Mouse (Mus musculus): ENCODE measurements at regions not wholly inside any gene's neighbourhood (a gene's known extent, or its start where the extent isn't known, plus 50 kb on each side); places are given as distances from the start of the nearest gene placed in this dataset.

DNA sequence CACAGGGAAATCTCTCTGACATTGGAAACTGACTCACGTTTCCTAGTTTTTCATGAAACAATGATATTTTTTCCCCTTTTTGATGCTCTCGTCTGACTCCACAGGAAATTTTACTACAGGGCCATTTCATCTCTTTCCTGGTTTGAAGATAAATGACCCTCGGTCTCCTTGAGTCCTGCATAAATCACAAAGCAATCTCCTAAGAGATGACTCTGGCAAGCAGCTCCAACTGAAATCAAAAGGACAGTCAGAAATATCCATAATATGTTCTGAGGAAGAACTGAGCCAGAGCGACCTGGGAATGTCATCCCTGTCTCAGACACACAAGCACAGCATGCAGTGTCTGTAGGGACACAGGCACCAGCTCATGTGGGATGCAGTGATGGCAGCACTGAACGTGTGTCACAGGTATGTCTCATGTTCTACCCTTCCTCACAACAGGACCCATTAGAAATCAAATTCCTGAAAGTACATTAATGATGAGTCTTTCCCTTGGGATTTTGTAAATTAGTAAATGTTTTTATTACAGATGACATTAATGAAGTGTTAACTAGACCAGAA lies 233.1 kb upstream of the Tbl1xr1 start:
- H3K4me3 ChIP-seq: no peak overlapping the region
- H3K36me3 ChIP-seq (replicated peaks): no peaks in the 10 kb centered on the region
- no peak overlapping the region for H3K4me2 ChIP-seq
- no peak overlapping the region for H3K27ac ChIP-seq
- no peak; the same call in 1 of the 2 replicates for ATAC-seq (replicated peaks)
- no peaks in the 10 kb centered on the region for H3K27me3 ChIP-seq (replicated peaks)
- no peak overlapping the region for H3K9ac ChIP-seq
- peaks cover 10% of the 10 kb centered on the region; the same call in 1 of the 2 replicates for H3K4me1 ChIP-seq
- 64% methylated on average over 5 of the region's 5 CpGs for WGBS
- no peaks in the 10 kb centered on the region for H3K9me3 ChIP-seq

- 84% methylated on average over 5 of the region's 5 CpGs for WGBS
- Histone ChIP-seq H3K4me3 (no peak overlapping the region), H3K27me3 (replicated peaks) (no peaks in the 10 kb centered on the region), H3K4me2 (no peak overlapping the region), H3K4me1 (no peaks in the 10 kb centered on the region), H3K9ac (no peak overlapping the region), H3K9me3 (no peaks in the 10 kb centered on the region), H3K36me3 (replicated peaks) (no peaks in the 10 kb centered on the region), H3K27ac (no peak overlapping the region)
- ATAC-seq (replicated peaks): no peak
Observed at GRCm38 (mm10) chr3:21849831-21850230, 226.6 kb upstream of the Tbl1xr1 start.

GRCm38 (mm10) chr3:21850977-21851376 lies 225.5 kb upstream of the Tbl1xr1 start:
- no peaks in the 10 kb centered on the region for H3K9me3 ChIP-seq
- WGBS: 96% methylated on average over 2 of the region's 2 CpGs
- H3K36me3 ChIP-seq (replicated peaks): no peaks in the 10 kb centered on the region
- no peaks in the 10 kb centered on the region for H3K27me3 ChIP-seq (replicated peaks)
- H3K9ac ChIP-seq: no peak overlapping the region
- no peak for ATAC-seq (replicated peaks)
- no peak overlapping the region for H3K4me3 ChIP-seq
- H3K27ac ChIP-seq: no peak overlapping the region
- H3K4me1 ChIP-seq: no peaks in the 10 kb centered on the region
- no peak overlapping the region for H3K4me2 ChIP-seq

DNA sequence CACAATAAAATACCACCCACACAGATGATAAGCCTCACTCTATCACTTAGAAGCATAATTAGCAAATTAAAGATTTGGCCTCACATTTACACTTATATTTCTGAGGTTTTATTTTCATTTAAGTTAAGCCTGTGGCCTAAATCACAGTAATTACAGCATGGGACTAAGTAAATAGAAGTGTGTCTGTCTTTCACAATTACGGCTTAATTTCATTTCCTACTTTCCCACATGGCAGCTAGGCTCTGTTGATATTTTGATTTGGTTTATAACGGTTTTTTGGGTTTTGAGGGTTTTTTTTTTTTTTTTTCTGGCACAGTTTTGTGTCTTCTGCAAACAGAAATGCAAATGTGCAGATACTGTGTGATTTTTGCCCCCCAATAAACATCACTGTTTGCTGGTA lies 222.1 kb upstream of the Tbl1xr1 start:
- no peak for ATAC-seq (replicated peaks)
- no peak overlapping the region for H3K4me2 ChIP-seq
- no peaks in the 10 kb centered on the region for H3K27me3 ChIP-seq (replicated peaks)
- no peak overlapping the region for H3K27ac ChIP-seq
- no peaks in the 10 kb centered on the region for H3K36me3 ChIP-seq (replicated peaks)
- H3K4me1 ChIP-seq: no peaks in the 10 kb centered on the region
- H3K9me3 ChIP-seq: no peaks in the 10 kb centered on the region
- no peak overlapping the region for H3K9ac ChIP-seq
- WGBS: 77% methylated on average over 2 of the region's 2 CpGs
- no peak overlapping the region for H3K4me3 ChIP-seq

- Histone ChIP-seq H3K4me3 (no peak overlapping the region), H3K27ac (no peak overlapping the region), H3K4me1 (no peaks in the 10 kb centered on the region), H3K27me3 (replicated peaks) (no peaks in the 10 kb centered on the region), H3K36me3 (replicated peaks) (no peaks in the 10 kb centered on the region), H3K9ac (no peak overlapping the region), H3K9me3 (no peaks in the 10 kb centered on the region), H3K4me2 (no peak overlapping the region)
- 100% methylated on average over 1 of the region's 1 CpGs for WGBS
- ATAC-seq (replicated peaks): no peak
Observed at GRCm38 (mm10) chr3:21859436-21859835, 217.0 kb upstream of the Tbl1xr1 start.

- Histone ChIP-seq H3K9ac (no peak overlapping the region), H3K27me3 (replicated peaks) (no peaks in the 10 kb centered on the region), H3K4me2 (no peak overlapping the region), H3K36me3 (replicated peaks) (no peaks in the 10 kb centered on the region), H3K4me3 (no peak overlapping the region), H3K9me3 (no peaks in the 10 kb centered on the region), H3K27ac (no peak overlapping the region), H3K4me1 (no peaks in the 10 kb centered on the region)
- 77% methylated on average over 4 of the region's 4 CpGs for WGBS
- no peak for ATAC-seq (replicated peaks)
Observed at GRCm38 (mm10) chr3:21860915-21861635, 215.4 kb upstream of the Tbl1xr1 start.

DNA sequence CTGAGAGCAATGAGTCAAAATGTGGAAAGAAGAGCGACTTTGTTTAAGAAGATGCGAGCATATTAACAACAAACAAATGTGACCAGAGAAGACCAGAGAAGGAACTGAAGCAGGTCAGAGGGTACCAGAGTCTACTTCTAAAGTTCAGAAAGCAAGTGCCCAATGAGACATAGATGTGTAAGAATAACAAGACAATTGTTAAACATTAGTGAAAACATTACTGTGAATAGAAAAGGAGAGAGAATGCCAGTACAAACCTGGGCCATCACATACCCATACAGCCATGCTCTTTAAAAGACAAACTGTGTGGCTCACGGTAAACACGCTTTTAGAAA lies 214.8 kb upstream of the Tbl1xr1 start:
- Histone ChIP-seq H3K27ac (no peak overlapping the region), H3K4me1 (no peaks in the 10 kb centered on the region), H3K4me3 (no peak overlapping the region), H3K27me3 (replicated peaks) (no peaks in the 10 kb centered on the region), H3K4me2 (no peak overlapping the region), H3K9ac (no peak overlapping the region), H3K36me3 (replicated peaks) (no peaks in the 10 kb centered on the region), H3K9me3 (no peaks in the 10 kb centered on the region)
- ATAC-seq (replicated peaks): no peak
- WGBS: 91% methylated on average over 4 of the region's 4 CpGs

- Histone ChIP-seq H3K4me3 (no peak overlapping the region), H3K9ac (no peak overlapping the region), H3K27ac (no peak overlapping the region), H3K4me1 (no peaks in the 10 kb centered on the region), H3K9me3 (no peaks in the 10 kb centered on the region), H3K36me3 (replicated peaks) (no peaks in the 10 kb centered on the region), H3K27me3 (replicated peaks) (no peaks in the 10 kb centered on the region), H3K4me2 (no peak overlapping the region)
- 50% methylated on average over 5 of the region's 5 CpGs for WGBS
- no peak for ATAC-seq (replicated peaks)
Observed at GRCm38 (mm10) chr3:21864391-21864790, 212.1 kb upstream of the Tbl1xr1 start.

DNA sequence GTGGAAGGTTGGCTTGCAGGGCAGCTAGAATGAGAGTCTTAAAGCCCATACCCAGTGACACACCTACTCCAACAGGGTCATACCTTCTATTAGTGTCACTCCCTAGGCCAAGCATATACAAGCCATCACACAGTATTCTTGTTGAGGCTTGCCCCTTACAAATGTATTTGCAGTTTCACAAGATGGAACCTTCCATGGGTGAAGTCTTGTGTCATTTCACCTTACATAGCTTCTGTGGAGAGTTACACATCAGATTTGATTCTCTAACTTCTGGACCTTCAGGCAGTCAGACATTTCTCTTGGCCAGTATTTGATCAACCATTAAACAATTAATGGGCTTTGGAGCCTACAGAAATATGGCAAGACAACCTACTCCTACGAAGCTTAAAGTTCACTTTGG lies 210.6 kb upstream of the Tbl1xr1 start:
- no peak for ATAC-seq (replicated peaks)
- no peak overlapping the region for H3K4me3 ChIP-seq
- no peaks in the 10 kb centered on the region for H3K9me3 ChIP-seq
- WGBS: 91% methylated on average over 1 of the region's 1 CpGs
- H3K27ac ChIP-seq: no peak overlapping the region
- no peaks in the 10 kb centered on the region for H3K4me1 ChIP-seq
- no peak overlapping the region for H3K9ac ChIP-seq
- no peak overlapping the region for H3K4me2 ChIP-seq
- H3K27me3 ChIP-seq (replicated peaks): no peaks in the 10 kb centered on the region
- H3K36me3 ChIP-seq (replicated peaks): no peaks in the 10 kb centered on the region

GRCm38 (mm10) chr3:21878396-21878795 lies 198.1 kb upstream of the Tbl1xr1 start:
- Histone ChIP-seq H3K9me3 (no peaks in the 10 kb centered on the region), H3K36me3 (replicated peaks) (no peaks in the 10 kb centered on the region), H3K27me3 (replicated peaks) (no peaks in the 10 kb centered on the region), H3K4me2 (no peak overlapping the region), H3K4me1 (no peaks in the 10 kb centered on the region), H3K9ac (no peak overlapping the region), H3K4me3 (no peak overlapping the region), H3K27ac (no peak overlapping the region)
- ATAC-seq (replicated peaks): no peak
- WGBS: 81% methylated on average over 2 of the region's 2 CpGs

- ATAC-seq (replicated peaks): no peak
- 79% methylated on average over 3 of the region's 3 CpGs for WGBS
Observed at GRCm38 (mm10) chr3:21884216-21884615, 192.2 kb upstream of the Tbl1xr1 start.

GRCm38 (mm10) chr3:21888710-21889109 lies 187.7 kb upstream of the Tbl1xr1 start:
- no peak overlapping the region for H3K4me3 ChIP-seq
- no peak for ATAC-seq (replicated peaks)
- H3K27ac ChIP-seq: no peak overlapping the region
- H3K36me3 ChIP-seq (replicated peaks): no peaks in the 10 kb centered on the region
- no peak overlapping the region for H3K9ac ChIP-seq
- no peak overlapping the region for H3K4me2 ChIP-seq
- H3K4me1 ChIP-seq: peaks cover 14% of the 10 kb centered on the region
- H3K9me3 ChIP-seq: no peaks in the 10 kb centered on the region
- no peaks in the 10 kb centered on the region for H3K27me3 ChIP-seq (replicated peaks)
- 86% methylated on average over 3 of the region's 3 CpGs for WGBS

More at GRCm38 (mm10) chr3:21884216-21884615, 192.2 kb upstream of the Tbl1xr1 start:
- Histone ChIP-seq H3K36me3 (replicated peaks) (no peaks in the 10 kb centered on the region), H3K4me3 (no peak overlapping the region), H3K9ac (no peak overlapping the region), H3K4me2 (no peak overlapping the region), H3K4me1 (no peaks in the 10 kb centered on the region), H3K27ac (no peak overlapping the region), H3K27me3 (replicated peaks) (no peaks in the 10 kb centered on the region), H3K9me3 (no peaks in the 10 kb centered on the region)

DNA sequence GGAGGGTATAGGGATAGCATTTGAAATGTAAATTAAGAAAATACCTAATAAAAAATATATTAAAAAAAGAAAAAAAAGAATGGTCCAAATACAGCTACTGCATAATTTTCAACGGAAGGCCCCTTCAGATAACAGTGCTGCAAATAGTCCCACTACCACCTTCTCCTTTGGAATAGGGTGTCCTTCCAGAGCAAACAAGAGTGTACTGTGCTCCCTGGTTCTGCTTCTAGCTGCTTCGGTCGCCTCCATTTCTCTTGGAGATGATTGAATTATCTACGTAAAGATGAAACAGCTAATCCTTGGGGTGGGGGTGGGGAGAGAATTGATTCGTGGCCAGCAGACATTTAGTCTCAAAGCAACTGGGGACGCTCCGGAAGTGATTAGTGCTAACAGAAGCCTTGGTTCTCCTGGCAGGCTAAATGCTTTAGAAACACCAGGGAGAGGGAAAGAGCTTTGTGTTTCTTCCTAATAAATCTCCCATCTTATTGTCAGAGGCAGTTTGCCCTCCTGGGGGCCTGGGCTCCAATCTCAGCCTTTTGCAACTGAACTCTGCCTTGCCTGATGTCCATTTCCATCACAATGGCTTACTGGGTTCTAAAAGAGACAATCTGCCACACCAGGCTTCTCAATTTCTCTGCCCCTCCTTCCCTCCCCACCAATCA lies 184.5 kb upstream of the Tbl1xr1 start:
- H3K4me2 ChIP-seq: 0 out of 2 replicates have a peak overlapping the region, but pooled peaks have one; percentile 3

More for the DNA sequence above, 184.5 kb upstream of the Tbl1xr1 start:
- 6% methylated on average over 7 of the region's 7 CpGs for WGBS
- H3K27ac ChIP-seq: 0 out of 2 replicates have a peak overlapping the region, but pooled peaks have one; percentile 38
- no peak overlapping the region for H3K9ac ChIP-seq
- no peaks in the 10 kb centered on the region for H3K9me3 ChIP-seq
- peaks cover 14% of the 10 kb centered on the region for H3K4me1 ChIP-seq
- no peak overlapping the region for H3K4me3 ChIP-seq
- ATAC-seq (replicated peaks): peak; percentile 45; the same call in 1 of the 2 replicates
- no peaks in the 10 kb centered on the region for H3K36me3 ChIP-seq (replicated peaks)
- no peaks in the 10 kb centered on the region for H3K27me3 ChIP-seq (replicated peaks)
